Mouse (Mus musculus) olfactory bulb, adult 2 months (tissue): ENCODE data around the gene 1700010B08Rik.

Source experiments
- CTCF ChIP-seq: fragments of 200-500 bp; IDR thresholded peaks from 2 replicates; pipeline ENCODE4 v1.5.1; 2012; ENCODE audit warnings: low read depth, mild to moderate bottlenecking, low read length, moderate library complexity; ENCODE audit not compliant: insufficient read depth
- POLR2A ChIP-seq: fragments of 200-500 bp; IDR thresholded peaks from 2 replicates; pipeline ENCODE4 v1.6.1; 2012; ENCODE audit warnings: mild to moderate bottlenecking, low read depth, low read length, moderate library complexity; ENCODE audit not compliant: insufficient read depth

GRCm38 (mm10) chr2:173725819-173726218 lies 6.6 kb downstream of the 1700010B08Rik start:
- TF ChIP-seq CTCF (no peak), POLR2A (no peak)
